Mouse (Mus musculus) CD4-positive helper T cell, adult 2 months (primary cell): Measurements from ENCODE around the gene Smc5.

Experiments used
- DNase-seq: peaks from one replicate; pipeline ENCODE4 v3.0.0-alpha.2; 2012; ENCODE audit warnings: low read depth, missing footprints, low spot score

The Smc5 gene

GRCm38 (mm10) chr19:23189744-23190143, 84.0 kb downstream of the Smc5 start:
- no peak for DNase-seq

- no peak for DNase-seq
Measured at GRCm38 (mm10) chr19:23188986-23189385, 84.7 kb downstream of the Smc5 start.

- no peak for DNase-seq
Measured at GRCm38 (mm10) chr19:23187732-23188131, 86.0 kb downstream of the Smc5 start.

GRCm38 (mm10) chr19:23184068-23184467, 89.6 kb downstream of the Smc5 start:
- no peak for DNase-seq

- no peak for DNase-seq
Measured at GRCm38 (mm10) chr19:23183493-23183892, 90.2 kb downstream of the Smc5 start.

GRCm38 (mm10) chr19:23178533-23178932, 95.2 kb downstream of the Smc5 start:
- no peak for DNase-seq

- no peak for DNase-seq
Measured at GRCm38 (mm10) chr19:23175511-23175910, 98.2 kb downstream of the Smc5 start.

GRCm38 (mm10) chr19:23175090-23175489, 98.6 kb downstream of the Smc5 start:
- DNase-seq = no peak

- no peak for DNase-seq
Measured at GRCm38 (mm10) chr19:23171136-23171535, 102.6 kb downstream of the Smc5 start.

- no peak for DNase-seq
Measured at GRCm38 (mm10) chr19:23170476-23170875, 103.2 kb downstream of the Smc5 start.

GRCm38 (mm10) chr19:23169659-23170050, 104.0 kb downstream of the Smc5 start:
- no peak for DNase-seq

- no peak for DNase-seq
Measured at GRCm38 (mm10) chr19:23168899-23169658, 104.6 kb downstream of the Smc5 start.

GRCm38 (mm10) chr19:23166550-23167284, 107.0 kb downstream of the Smc5 start:
- DNase-seq = no peak

- DNase-seq = no peak
Measured at GRCm38 (mm10) chr19:23164651-23165240, 109.0 kb downstream of the Smc5 start.

GRCm38 (mm10) chr19:23163361-23163760, 110.3 kb downstream of the Smc5 start:
- DNase-seq = no peak

- no peak for DNase-seq
Measured at GRCm38 (mm10) chr19:23162877-23163276, 110.8 kb downstream of the Smc5 start.

- no peak for DNase-seq
Measured at GRCm38 (mm10) chr19:23162387-23162809, 111.3 kb downstream of the Smc5 start.

GRCm38 (mm10) chr19:23159780-23160395, 113.8 kb downstream of the Smc5 start:
- DNase-seq = no peak
